Mouse (Mus musculus) kidney, postnatal 25 days (tissue): ENCODE data around the gene Slc12a3.

Experiments
- DNase-seq, 2 experiments: peaks; one replicate each; pipeline ENCODE4 v3.0.0; 2021; ENCODE audit warnings: mixed read lengths in 2 of 2

Slc12a3 gene

GRCm38 (mm10) chr8:94333345-94333744, 4.3 kb downstream of the Slc12a3 start:
- peak; percentile 65 to 67 for DNase-seq

GRCm38 (mm10) chr8:94337559-94337958, 8.6 kb downstream of the Slc12a3 start:
- DNase-seq, result no peak

GRCm38 (mm10) chr8:94340796-94341195, 11.8 kb downstream of the Slc12a3 start:
- peak in 1 of 2 experiments; percentile 41 for DNase-seq

- peak in 1 of 2 experiments; percentile 53 for DNase-seq
Measured at GRCm38 (mm10) chr8:94342691-94343090, 13.7 kb downstream of the Slc12a3 start.

- peak; percentile 86 to 92 for DNase-seq
Measured at GRCm38 (mm10) chr8:94343290-94343689, 14.3 kb downstream of the Slc12a3 start.

- peak in 1 of 2 experiments; percentile 56 for DNase-seq
Measured at GRCm38 (mm10) chr8:94343778-94344320, 14.8 kb downstream of the Slc12a3 start.

GRCm38 (mm10) chr8:94345657-94346056, 16.7 kb downstream of the Slc12a3 start:
- no peak for DNase-seq

GRCm38 (mm10) chr8:94346264-94346663, 17.3 kb downstream of the Slc12a3 start:
- peak in 1 of 2 experiments; percentile 45 for DNase-seq

GRCm38 (mm10) chr8:94348425-94348824, 19.4 kb downstream of the Slc12a3 start:
- DNase-seq, result peak in 1 of 2 experiments; percentile 38

GRCm38 (mm10) chr8:94354069-94354531, 25.1 kb downstream of the Slc12a3 start:
- peak; percentile 71 to 91 for DNase-seq

GRCm38 (mm10) chr8:94354571-94354970, 25.6 kb downstream of the Slc12a3 start:
- peak in 1 of 2 experiments; percentile 85 for DNase-seq

GRCm38 (mm10) chr8:94357220-94357619, 28.2 kb downstream of the Slc12a3 start:
- no peak for DNase-seq

- DNase-seq, result peak; percentile 96
Measured at GRCm38 (mm10) chr8:94358541-94358940, 29.5 kb downstream of the Slc12a3 start.

GRCm38 (mm10) chr8:94361774-94362431, 32.9 kb downstream of the Slc12a3 start:
- peak in 1 of 2 experiments; percentile 64 for DNase-seq

GRCm38 (mm10) chr8:94362607-94363239, 33.7 kb downstream of the Slc12a3 start:
- peak; percentile 70 to 89 for DNase-seq

- peak; percentile 87 to 96 for DNase-seq
Measured at GRCm38 (mm10) chr8:94363288-94363688, 34.3 kb downstream of the Slc12a3 start.

- peak; percentile 92 to 96 for DNase-seq
Measured at GRCm38 (mm10) chr8:94363906-94364305, 34.9 kb downstream of the Slc12a3 start.

GRCm38 (mm10) chr8:94364686-94365312, 35.8 kb downstream of the Slc12a3 start:
- peak; percentile 54 to 81 for DNase-seq

- DNase-seq, result peak; percentile 60 to 79
Measured at GRCm38 (mm10) chr8:94365410-94365981, 36.5 kb downstream of the Slc12a3 start.

GRCm38 (mm10) chr8:94370839-94371238, 41.8 kb downstream of the Slc12a3 start:
- peak in 1 of 2 experiments; percentile 44 for DNase-seq

- DNase-seq, result no peak
Measured at GRCm38 (mm10) chr8:94372955-94373599, 44.1 kb downstream of the Slc12a3 start.

- peak in 1 of 2 experiments; percentile 58 for DNase-seq
Measured at GRCm38 (mm10) chr8:94375551-94375991, 46.6 kb downstream of the Slc12a3 start.
